Mouse (Mus musculus) heart, adult 2 months (tissue): ENCODE results near the gene Pgghg.

ENCODE experiments used
- CTCF ChIP-seq: fragments of 200-600 bp; IDR thresholded peaks from 2 replicates; pipeline ENCODE4 v1.8.1; 2022; ENCODE audit warnings: antibody characterized with exemption, mild to moderate bottlenecking, moderate library complexity
- POLR2A ChIP-seq: fragments of 200-500 bp; IDR thresholded peaks from 2 replicates; pipeline ENCODE4 v1.6.1; 2011; ENCODE audit warnings: mild to moderate bottlenecking, low read depth, low read length, control low read depth; ENCODE audit not compliant: insufficient read depth

DNA sequence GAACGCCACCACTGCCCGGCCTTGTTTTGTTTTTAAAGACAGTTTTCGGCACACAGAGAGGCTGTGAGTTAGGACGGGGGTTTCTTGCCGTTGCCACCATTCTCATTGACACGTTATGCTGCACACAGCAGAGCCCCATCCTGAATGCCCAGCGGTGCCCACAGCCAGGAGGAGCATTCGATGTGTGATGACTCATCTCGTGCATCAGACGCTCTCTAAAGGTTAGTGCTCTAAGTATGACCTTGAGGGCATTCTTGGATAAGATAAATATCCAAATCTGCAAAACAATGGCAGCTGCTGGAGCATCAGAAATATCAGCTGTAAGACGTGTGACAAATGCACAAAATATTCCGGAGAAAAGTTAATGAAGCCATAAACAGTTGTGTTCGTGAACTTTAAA, 34.1 kb upstream of the Pgghg start:
- TF ChIP-seq POLR2A: no peak
- TF ChIP-seq CTCF: no peak
